Mouse (Mus musculus): ENCODE data around the gene Hyls1. TPM values are rescaled to one million over a fixed set of nuclear protein-coding genes. Genes with fewer than 3 reads are reported as not detected.

Gene Hyls1
- total RNA-seq, 2 experiments from 2014 or later, result 5.9 to 6.5 TPM

Other genes with a start within 250 kb of the Hyls1 start
- gene Cdon, start 149.3 kb downstream of the Hyls1 start, total RNA-seq (2021), result 10 to 100 TPM; 30.8 to 32.0 TPM
- gene Gm1113, start 52.1 kb downstream of the Hyls1 start, total RNA-seq (2021), result not detected
- 1 to 10 TPM; 1.3 TPM for gene Ddx25, start 11.9 kb downstream of the Hyls1 start, total RNA-seq (2021)
- gene Pus3, start 11.8 kb downstream of the Hyls1 start, total RNA-seq (2021), result 10 to 100 TPM; 14.8 to 16.7 TPM
- under 1 TPM; 0.31 to 0.39 TPM for gene Pate2, start 114 bp downstream of the Hyls1 start, total RNA-seq (2021)
- not detected for gene Pate4, start 41.5 kb upstream of the Hyls1 start, total RNA-seq (2021)
- gene Pate3, start 77.8 kb upstream of the Hyls1 start, total RNA-seq (2021), result not detected
- not detected for gene Pate1, start 117.0 kb upstream of the Hyls1 start, total RNA-seq (2021)
- gene Gm17677, start 170.7 kb upstream of the Hyls1 start, total RNA-seq (2021), result not detected
- gene Gm17727, start 207.7 kb upstream of the Hyls1 start, total RNA-seq (2021), result not detected
- gene Gm27235, start 219.7 kb upstream of the Hyls1 start, total RNA-seq (2021), result not detected
- not detected for gene D730048I06Rik, start 219.7 kb upstream of the Hyls1 start, total RNA-seq (2021)